9 mouse cellular contexts compared by ENCODE assay signal in genomic region chr19:55806434-55807193, GRCm38 (mm10).
DNase-seq lines count a peak whose midpoint lies in the region; ATAC-seq lines count a peak whose summit lies in the region.
"Had no signal": no experiment of that assay in that cellular context is flagged by ENCODE, and none has a peak within 500 bp of the region (broad histone marks: within the 10 kb centered on the region; RNA-seq: fewer than 3 reads in every experiment).

No protein-coding gene starts in this region.

- ATAC-seq in heart, embryonic 14.5 days (ENCODE audit: insufficient number of reproducible peaks, insufficient read depth, low FRiP score, low read depth): no peak
- ATAC-seq in heart, embryonic 11.5 days (replicated peaks; ENCODE audit: insufficient number of reproducible peaks, low FRiP score, low TSS enrichment): no peak
- ATAC-seq in embryonic facial prominence, embryonic 12.5 days (ENCODE audit: insufficient number of reproducible peaks, insufficient read depth, low FRiP score, low TSS enrichment): 0 out of 2 replicates have a peak, but pooled peaks have one; percentile 57
- ATAC-seq in midbrain, embryonic 13.5 days: peak; percentile 38; the same call in 1 of the 2 replicates
- ATAC-seq in CD4-positive, CD25-positive, alpha-beta regulatory T cell, adult 4 months: no peak

- no peaks in the 10 kb centered on the region for H3K36me3 ChIP-seq in heart, embryonic 14.5 days (ENCODE audit: control insufficient read depth, insufficient read depth, low read length)
- H3K36me3 ChIP-seq in heart, embryonic 11.5 days (ENCODE audit: control insufficient read depth, insufficient read depth, low read length): no peaks in the 10 kb centered on the region
- peaks cover 4% of the 10 kb centered on the region; the same call in 1 of the 2 replicates for H3K36me3 ChIP-seq in embryonic facial prominence, embryonic 12.5 days
- no peaks in the 10 kb centered on the region for H3K36me3 ChIP-seq in midbrain, embryonic 13.5 days

- no peak overlapping the region for H3K4me3 ChIP-seq in heart, embryonic 14.5 days (ENCODE audit: control insufficient read depth in 1 of 2, insufficient read depth in 1 of 2, low read depth in 1 of 2, low read length in 2 of 2)
- no peak overlapping the region for H3K4me3 ChIP-seq in heart, embryonic 11.5 days (ENCODE audit: low read depth, low read length)
- H3K4me3 ChIP-seq in embryonic facial prominence, embryonic 12.5 days: no peak overlapping the region
- no peak overlapping the region for H3K4me3 ChIP-seq in midbrain, embryonic 13.5 days (replicated peaks)

- WGBS in heart, embryonic 14.5 days: 44% methylated on average over 12 of the region's 12 CpGs
- WGBS in heart, embryonic 11.5 days (ENCODE audit: insufficient replicate concordance): 53% methylated on average over 12 of the region's 12 CpGs
- WGBS in embryonic facial prominence, embryonic 12.5 days: 36% methylated on average over 12 of the region's 12 CpGs
- 51% methylated on average over 12 of the region's 12 CpGs for WGBS in midbrain, embryonic 13.5 days

- H3K4me2 ChIP-seq in heart, embryonic 14.5 days (ENCODE audit: low read length): 0 out of 2 replicates have a peak overlapping the region, but pooled peaks have one; percentile 21
- H3K4me2 ChIP-seq in heart, embryonic 11.5 days: no peak overlapping the region
- H3K4me2 ChIP-seq in embryonic facial prominence, embryonic 12.5 days (replicated peaks): peak overlapping the region; percentile 21
- peak overlapping the region; percentile 19; the same call in 1 of the 2 replicates for H3K4me2 ChIP-seq in midbrain, embryonic 13.5 days (replicated peaks)

- H3K9ac ChIP-seq in heart, embryonic 14.5 days (ENCODE audit: low read length): peak overlapping the region; percentile 38; the same call in 1 of the 2 replicates
- H3K9ac ChIP-seq in heart, embryonic 11.5 days (ENCODE audit: low read depth, low read length): no peak overlapping the region
- H3K9ac ChIP-seq in embryonic facial prominence, embryonic 12.5 days: 0 out of 2 replicates have a peak overlapping the region, but pooled peaks have one; percentile 6
- H3K9ac ChIP-seq in midbrain, embryonic 13.5 days (replicated peaks): peak overlapping the region; percentile 3; the same call in 1 of the 2 replicates

- peak; percentile 36 to 45 for DNase-seq in kidney, adult 8-10 months
- DNase-seq in MN1 (ENCODE audit: low spot score): no peak
- no peak for DNase-seq in frontal cortex, postnatal 25 days (ENCODE audit: low spot score in 2 of 2)
- DNase-seq: cerebellum, postnatal 36 days had no signal

- H3K27ac ChIP-seq in heart, embryonic 14.5 days (replicated peaks in 1 of 2; ENCODE audit: control insufficient read depth in 1 of 2, insufficient read depth in 1 of 2, low read depth in 2 of 2, low read length in 2 of 2): peak overlapping the region; percentile 0 to 55; a peak in 2 of 4 replicates
- H3K27ac ChIP-seq in heart, embryonic 11.5 days (ENCODE audit: low read depth, low read length): no peak overlapping the region
- H3K27ac ChIP-seq in embryonic facial prominence, embryonic 12.5 days: peak overlapping the region; percentile 75
- H3K27ac ChIP-seq in midbrain, embryonic 13.5 days: no peak overlapping the region

- H3K9me3 ChIP-seq in heart, embryonic 14.5 days (ENCODE audit: control insufficient read depth, low read length): no peaks in the 10 kb centered on the region
- H3K9me3 ChIP-seq in heart, embryonic 11.5 days (replicated peaks; ENCODE audit: control insufficient read depth, low read length): no peaks in the 10 kb centered on the region
- no peaks in the 10 kb centered on the region for H3K9me3 ChIP-seq in embryonic facial prominence, embryonic 12.5 days
- H3K9me3 ChIP-seq in midbrain, embryonic 13.5 days: no peaks in the 10 kb centered on the region

- peaks cover 19 to 21% of the 10 kb centered on the region in 2 experiments for H3K4me1 ChIP-seq in heart, embryonic 14.5 days (ENCODE audit: control insufficient read depth in 2 of 2, insufficient read depth in 2 of 2, low read length in 2 of 2)
- H3K4me1 ChIP-seq in heart, embryonic 11.5 days (ENCODE audit: control insufficient read depth, insufficient read depth, low read length): peaks cover 14% of the 10 kb centered on the region
- peaks cover 29% of the 10 kb centered on the region for H3K4me1 ChIP-seq in embryonic facial prominence, embryonic 12.5 days
- peaks cover 42% of the 10 kb centered on the region for H3K4me1 ChIP-seq in midbrain, embryonic 13.5 days (replicated peaks)

- H3K27me3 ChIP-seq in heart, embryonic 14.5 days (ENCODE audit: control insufficient read depth, insufficient read depth, low read length): no peaks in the 10 kb centered on the region
- no peaks in the 10 kb centered on the region for H3K27me3 ChIP-seq in heart, embryonic 11.5 days (ENCODE audit: control insufficient read depth, insufficient read depth, low read length)
- no peaks in the 10 kb centered on the region for H3K27me3 ChIP-seq in embryonic facial prominence, embryonic 12.5 days
- H3K27me3 ChIP-seq in midbrain, embryonic 13.5 days: no peaks in the 10 kb centered on the region

Comparison
In these comparisons a context has a peak if more than half of its experiments do, and no peak if none do; other contexts are left out.
1. H3K27ac ChIP-seq: peak in heart, embryonic 14.5 days (2 of 2) and embryonic facial prominence, embryonic 12.5 days (single experiment); none in heart, embryonic 11.5 days (single experiment) and midbrain, embryonic 13.5 days (single experiment).
2. ATAC-seq: peak in embryonic facial prominence, embryonic 12.5 days (single experiment) and midbrain, embryonic 13.5 days (single experiment); none in heart, embryonic 14.5 days (single experiment), heart, embryonic 11.5 days (single experiment) and CD4-positive, CD25-positive, alpha-beta regulatory T cell, adult 4 months (single experiment).
3. DNase-seq: peak in kidney, adult 8-10 months (2 of 2); none in MN1 (single experiment) and frontal cortex, postnatal 25 days (0 of 2).